ENCODE assay signal across 8 mouse cellular contexts in the genomic region with DNA sequence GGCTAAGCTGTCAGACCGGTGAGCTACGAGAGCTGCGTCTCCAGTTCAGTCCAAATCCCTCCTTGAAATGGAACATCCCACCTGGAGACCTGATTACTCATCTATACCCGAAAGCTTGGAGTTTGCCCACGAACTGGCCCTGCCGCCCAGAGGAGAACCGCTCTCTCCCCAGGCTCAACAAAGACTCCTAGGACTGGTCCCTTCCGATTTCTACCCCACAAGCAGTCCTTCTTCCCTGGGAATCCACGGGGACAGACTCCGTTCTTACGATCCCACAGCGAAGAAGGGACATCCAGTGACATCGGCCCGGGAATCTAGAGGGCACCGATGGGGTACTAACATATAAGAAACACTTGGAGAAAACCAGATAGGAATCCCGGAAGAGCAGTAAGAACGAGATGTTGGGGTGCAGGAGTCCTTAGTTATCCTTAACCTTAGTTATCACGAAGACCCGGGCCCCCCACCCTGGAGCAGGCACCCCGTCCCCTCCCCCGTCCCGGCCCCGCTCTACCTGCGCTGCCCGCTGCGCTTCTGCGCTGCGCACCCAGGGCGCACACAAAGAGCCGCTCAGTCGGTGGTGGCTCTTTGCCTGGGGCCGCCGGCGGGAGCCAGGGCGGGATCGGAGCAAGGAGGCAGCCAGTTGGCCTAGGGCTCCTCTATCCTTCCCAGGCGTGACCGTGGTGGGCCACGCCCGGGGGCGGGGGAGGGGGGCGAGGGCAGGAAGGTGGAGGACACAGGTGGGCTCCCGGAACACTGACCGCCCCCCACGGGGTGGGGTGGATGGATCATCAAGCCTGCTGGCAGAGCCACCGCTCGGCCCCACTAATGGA. TPM values are rescaled to one million over a fixed set of nuclear protein-coding genes. Genes with fewer than 3 reads are reported as not detected.
DNase-seq lines count a peak whose midpoint lies in the region; ATAC-seq and TF ChIP-seq lines count a peak whose summit lies in the region.

Gene Chst5 (minus strand): TSS at position 827 of the 830 bp plus-strand sequence.

- H3K4me1 ChIP-seq in lung, postnatal 0 days (ENCODE audit: insufficient read depth, low read depth, low read length): no peaks in the 10 kb centered on the region; the same call in 1 of the 2 replicates
- H3K4me1 ChIP-seq in hindbrain, postnatal 0 days (ENCODE audit: insufficient read depth, low read length): peaks cover 6% of the 10 kb centered on the region; the same call in 1 of the 2 replicates
- H3K4me1 ChIP-seq in neural tube, embryonic 13.5 days (replicated peaks): peaks cover 39% of the 10 kb centered on the region

- no peak for TF ChIP-seq CTCF in lung, postnatal 0 days (IDR thresholded peaks at IDR 0.05)
- no peak for TF ChIP-seq CTCF in hindbrain, postnatal 0 days (IDR thresholded peaks at IDR 0.05; ENCODE audit: low read depth)

- TF ChIP-seq EP300 in lung, postnatal 0 days (IDR thresholded peaks at IDR 0.05): no peak

- 0 out of 2 replicates have a peak, but pooled peaks have one; percentile 27 for ATAC-seq in lung, postnatal 0 days
- ATAC-seq in hindbrain, postnatal 0 days: peak; percentile 21; the same call in 1 of the 2 replicates
- 0 out of 2 replicates have a peak, but pooled peaks have one; percentile 57 for ATAC-seq in neural tube, embryonic 13.5 days (ENCODE audit: low read depth)

- H3K9ac ChIP-seq in lung, postnatal 0 days (replicated peaks; ENCODE audit: low read depth): no peak within 1 kb of the TSS
- peak within 1 kb of the TSS; percentile 61 for H3K9ac ChIP-seq in hindbrain, postnatal 0 days (replicated peaks; ENCODE audit: low read length)
- H3K9ac ChIP-seq in neural tube, embryonic 13.5 days: peak within 1 kb of the TSS; percentile 77

- WGBS in lung, postnatal 0 days: 5% methylated on average over 45 of the region's 47 CpGs
- 8% methylated on average over 46 of the region's 47 CpGs for WGBS in hindbrain, postnatal 0 days
- WGBS in neural tube, embryonic 13.5 days: 3% methylated on average over 46 of the region's 47 CpGs

- H3K27me3 ChIP-seq in lung, postnatal 0 days (replicated peaks; ENCODE audit: insufficient read depth, low read length): no peaks in the 10 kb centered on the region
- no peaks in the 10 kb centered on the region for H3K27me3 ChIP-seq in hindbrain, postnatal 0 days (ENCODE audit: insufficient read depth, low read length)
- peaks cover 3% of the 10 kb centered on the region; the same call in 1 of the 2 replicates for H3K27me3 ChIP-seq in neural tube, embryonic 13.5 days

- H3K4me2 ChIP-seq in lung, postnatal 0 days (replicated peaks; ENCODE audit: low read depth, low read length): peak within 1 kb of the TSS; percentile 57
- peak within 1 kb of the TSS; percentile 91 for H3K4me2 ChIP-seq in hindbrain, postnatal 0 days (ENCODE audit: low read depth, low read length)
- H3K4me2 ChIP-seq in neural tube, embryonic 13.5 days: peak within 1 kb of the TSS; percentile 80

- H3K36me3 ChIP-seq in lung, postnatal 0 days (ENCODE audit: insufficient read depth, low read length): no peaks in the 10 kb centered on the region
- H3K36me3 ChIP-seq in hindbrain, postnatal 0 days (ENCODE audit: insufficient read depth, low read length): no peaks in the 10 kb centered on the region
- no peaks in the 10 kb centered on the region for H3K36me3 ChIP-seq in neural tube, embryonic 13.5 days

- H3K27ac ChIP-seq in lung, postnatal 0 days (ENCODE audit: low read length): no peak within 1 kb of the TSS
- no peak within 1 kb of the TSS for H3K27ac ChIP-seq in hindbrain, postnatal 0 days
- no peak within 1 kb of the TSS for H3K27ac ChIP-seq in neural tube, embryonic 13.5 days (replicated peaks)

- DNase-seq in lung, postnatal 0 days (ENCODE audit: low spot score): no peak
- no peak for DNase-seq in lung, postnatal 14 days
- peak; percentile 65 for DNase-seq in embryo, embryonic 11 days
- peak; percentile 44 for DNase-seq in hindbrain, postnatal 0 days (ENCODE audit: low spot score)
- DNase-seq in left cerebral cortex, adult 9 months (ENCODE audit: low spot score in 2 of 2): no peak
- DNase-seq in adrenal gland, adult 18-20 months (ENCODE audit: low spot score in 2 of 2): no peak
- DNase-seq in frontal cortex, postnatal 36 days (ENCODE audit: low spot score in 2 of 2): no peak

- H3K9me3 ChIP-seq in lung, postnatal 0 days (ENCODE audit: low read length): no peaks in the 10 kb centered on the region
- no peaks in the 10 kb centered on the region for H3K9me3 ChIP-seq in hindbrain, postnatal 0 days (ENCODE audit: low read length)
- H3K9me3 ChIP-seq in neural tube, embryonic 13.5 days: no peaks in the 10 kb centered on the region

- peak within 1 kb of the TSS; percentile 28 for H3K4me3 ChIP-seq in lung, postnatal 0 days (ENCODE audit: low read depth, low read length)
- H3K4me3 ChIP-seq in hindbrain, postnatal 0 days (ENCODE audit: low read length): peak within 1 kb of the TSS; percentile 39
- peak within 1 kb of the TSS; percentile 44 for H3K4me3 ChIP-seq in neural tube, embryonic 13.5 days

RNA-seq across cellular contexts. Expression of gene Chst5, which starts in this region (rescaled TPM):
- 5.3 and 6.3 TPM in 2 replicates for polyA plus RNA-seq in lung, postnatal 0 days (2015; fragmentation: Nextera tagmentation; extraction: Ambion mirVana)
- 2.4 and 4.2 TPM in 2 replicates for total RNA-seq in hindbrain, postnatal 0 days (2014; rRNA removed)
- polyA plus RNA-seq in hindbrain, postnatal 0 days (2015; fragmentation: Nextera tagmentation; extraction: Ambion mirVana): 3.2 and 3.8 TPM in 2 replicates
- polyA plus RNA-seq in neural tube, embryonic 13.5 days (2015; fragmentation: Nextera tagmentation; extraction: Ambion mirVana): 4.2 and 6.0 TPM in 2 replicates
- total RNA-seq in adrenal gland, adult 18-20 months (2021): not detected

Comparison
In these comparisons a context has a peak if more than half of its experiments do, and no peak if none do; other contexts are left out.
1. DNase-seq: peak in embryo, embryonic 11 days (single experiment) and hindbrain, postnatal 0 days (single experiment); none in lung, postnatal 0 days (single experiment), lung, postnatal 14 days (single experiment), left cerebral cortex, adult 9 months (0 of 2), adrenal gland, adult 18-20 months (0 of 2) and frontal cortex, postnatal 36 days (0 of 2).
2. Peak in every context shown above with its lines, with median percentiles within 50 percentile points of each other: ATAC-seq, H3K4me2 ChIP-seq and H3K4me3 ChIP-seq.